Mouse (Mus musculus) c-Kit-positive CD71-positive TER-119-negative erythroid progenitor cells, embryonic 14.5 days (primary cell): Measurements from ENCODE around the gene Scube2.

Source experiments
- DNase-seq: peaks from one replicate; pipeline ENCODE4 v3.0.0-alpha.2; 2013; ENCODE audit warnings: low read depth

The Scube2 gene

DNA sequence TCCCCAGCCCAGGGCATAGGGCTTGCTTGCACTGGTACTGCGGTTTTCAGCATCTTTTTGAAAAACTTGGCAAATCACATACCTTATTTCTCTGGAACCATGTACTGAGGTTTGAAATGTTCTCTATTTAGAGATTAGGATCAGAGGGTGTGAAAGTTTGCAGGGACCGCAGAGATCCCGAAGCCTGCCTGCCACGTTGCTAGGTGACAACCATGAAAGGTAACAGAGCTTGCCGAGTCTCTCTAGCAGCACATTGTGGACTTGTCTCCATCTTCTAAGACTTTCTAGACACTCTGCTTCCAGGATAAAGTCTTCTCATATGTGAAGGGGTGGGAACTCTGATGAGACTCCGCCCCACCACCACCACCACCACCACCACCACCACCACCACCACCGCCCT is 13.5 kb downstream of the Scube2 start:
- DNase-seq: no peak

DNA sequence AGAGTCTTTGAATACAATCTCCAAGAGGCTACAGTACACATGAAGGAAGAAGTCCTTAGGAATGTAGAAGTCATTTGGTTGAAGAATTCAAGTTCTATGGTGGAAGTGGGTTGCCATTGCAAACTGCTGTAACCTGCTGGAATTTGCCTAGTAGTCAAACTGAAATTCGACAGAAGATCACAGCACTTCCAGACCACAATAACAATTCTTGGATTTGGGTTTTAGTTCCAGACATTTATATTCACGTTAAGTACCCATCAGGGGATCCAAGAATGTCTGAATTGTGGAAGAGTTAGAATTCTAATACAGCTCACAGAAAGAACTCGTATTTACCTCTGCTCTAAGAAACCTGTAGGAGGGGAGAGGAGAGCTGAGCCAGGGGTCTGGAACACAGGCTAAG is 14.9 kb downstream of the Scube2 start:
- DNase-seq: no peak

DNA sequence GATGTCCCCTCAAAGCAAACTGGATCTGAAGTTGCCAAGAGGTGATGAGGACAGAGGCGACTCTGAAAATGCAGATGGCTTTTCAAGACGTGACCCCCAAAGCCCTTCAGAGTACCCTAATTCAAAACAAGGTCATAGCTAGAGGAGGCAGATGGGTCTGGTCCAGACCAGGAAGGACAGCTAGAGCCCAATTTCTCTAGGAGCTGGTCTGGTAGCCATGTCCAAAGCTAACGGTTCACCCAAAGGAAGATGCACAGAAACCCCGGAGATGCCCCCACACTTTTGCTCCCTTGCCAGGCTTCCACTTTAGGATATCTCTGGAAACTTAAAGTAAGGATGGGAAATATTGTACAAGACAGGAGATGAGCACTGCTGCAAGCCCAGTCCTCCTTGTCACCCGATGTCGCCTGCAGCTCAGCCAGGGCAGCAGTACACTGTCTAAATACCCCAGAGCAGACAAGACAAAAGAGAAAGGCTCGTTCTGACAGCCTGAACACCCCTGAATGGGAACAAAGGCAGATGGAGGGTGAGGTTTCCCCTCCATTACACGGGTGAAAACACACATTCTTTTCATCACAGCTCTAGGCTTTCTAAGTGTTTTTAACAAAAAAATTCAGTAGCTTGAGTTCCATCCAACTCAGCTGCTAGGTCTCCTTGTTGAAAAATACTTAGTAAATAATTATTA is 15.6 kb downstream of the Scube2 start:
- DNase-seq: no peak

DNA sequence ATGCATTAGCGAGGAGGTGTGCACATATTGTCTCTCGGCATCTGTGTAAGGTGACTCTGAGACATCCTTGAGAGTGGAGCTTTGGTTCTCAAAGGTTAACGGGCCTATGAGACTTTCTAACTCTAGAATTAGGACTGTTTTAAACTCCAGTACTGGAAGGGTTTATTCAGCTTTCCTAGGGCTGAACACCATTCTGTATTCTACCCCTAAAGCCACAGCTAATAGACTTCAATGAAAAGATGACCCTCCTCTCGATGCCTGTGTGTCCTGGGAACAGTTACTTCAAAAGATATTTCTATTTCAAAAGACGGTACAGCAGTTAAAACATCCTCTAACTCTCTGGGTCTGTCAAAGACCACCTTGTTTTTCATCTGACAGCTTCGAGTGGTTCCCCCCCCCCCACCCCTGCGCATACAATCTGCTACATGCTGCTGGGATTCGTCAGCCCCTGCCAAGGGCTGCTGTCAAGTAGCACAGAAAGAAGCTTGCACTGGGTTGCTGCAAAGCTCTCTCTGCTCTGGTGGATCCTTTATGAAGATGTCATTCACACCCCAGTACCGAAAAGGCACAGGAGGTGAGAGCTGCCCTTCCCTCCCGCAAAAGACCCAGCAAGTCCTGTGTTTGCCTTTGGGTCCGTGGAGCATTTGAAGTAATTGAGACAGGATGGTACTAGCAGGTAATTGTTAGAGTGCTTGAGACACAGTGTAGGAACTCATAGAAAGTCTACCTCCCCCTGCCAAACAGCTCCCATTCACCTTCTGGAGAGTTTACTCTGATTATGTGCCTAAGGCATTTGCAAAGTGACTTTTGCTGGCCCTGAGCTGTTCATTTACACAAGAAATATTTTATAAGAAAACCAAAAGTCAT is 16.4 kb downstream of the Scube2 start:
- no peak for DNase-seq

DNA sequence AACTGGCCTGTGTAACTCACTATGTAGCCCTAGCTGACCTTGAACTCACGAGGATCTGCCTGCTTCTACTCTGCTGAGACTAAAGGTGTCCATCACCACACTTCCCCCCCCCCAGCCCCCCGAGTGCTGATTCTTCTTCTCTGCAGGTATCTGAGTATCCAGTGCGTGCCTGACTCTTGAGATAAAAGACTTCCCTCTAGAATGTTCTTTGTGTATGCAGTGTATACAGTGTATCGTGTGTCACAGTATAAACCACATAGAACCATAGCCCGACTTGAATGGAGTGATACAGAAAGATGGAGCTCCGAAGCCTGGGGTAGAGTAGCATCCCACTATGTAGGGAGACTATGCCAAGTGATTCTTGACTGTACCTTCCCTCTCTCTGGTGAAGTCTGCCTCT is 21.4 kb downstream of the Scube2 start:
- DNase-seq: no peak

DNA sequence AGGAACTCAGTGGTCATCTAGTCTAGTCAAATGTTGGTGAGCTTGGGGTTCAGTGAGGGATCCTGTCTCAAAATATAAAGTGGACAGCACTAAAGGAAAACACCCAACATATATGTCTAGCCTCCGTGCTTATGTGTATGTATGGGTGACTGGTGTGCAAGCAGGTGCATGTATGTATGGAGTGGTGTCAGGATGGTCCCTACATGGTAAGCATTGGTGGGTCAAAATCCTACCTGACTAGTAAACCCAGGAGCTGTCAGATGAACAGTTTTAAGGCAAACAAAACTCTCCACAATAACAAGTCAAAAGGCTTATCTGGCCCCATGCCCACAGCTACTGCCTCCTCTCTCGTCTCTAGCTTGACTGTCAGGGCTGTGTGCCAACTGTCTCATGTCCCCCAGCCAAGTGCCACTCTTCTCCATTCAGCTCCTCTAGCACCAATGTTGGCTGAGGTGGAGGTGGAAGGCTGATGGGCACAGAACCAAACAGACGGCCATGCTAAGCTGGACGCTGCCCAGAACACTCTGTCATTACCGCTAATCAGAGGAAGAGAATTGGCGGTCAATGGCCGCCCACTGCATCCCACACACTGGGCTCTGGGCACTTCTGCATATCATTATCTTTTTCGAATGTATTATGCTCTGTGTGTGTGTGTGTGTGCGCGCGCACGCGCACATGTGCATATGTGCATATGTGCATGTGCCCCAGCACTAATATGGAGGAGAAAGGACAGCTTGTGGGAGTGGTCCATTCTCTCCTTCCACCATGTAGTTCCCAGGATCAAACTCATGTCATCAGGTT is 23.7 kb downstream of the Scube2 start:
- no peak for DNase-seq

DNA sequence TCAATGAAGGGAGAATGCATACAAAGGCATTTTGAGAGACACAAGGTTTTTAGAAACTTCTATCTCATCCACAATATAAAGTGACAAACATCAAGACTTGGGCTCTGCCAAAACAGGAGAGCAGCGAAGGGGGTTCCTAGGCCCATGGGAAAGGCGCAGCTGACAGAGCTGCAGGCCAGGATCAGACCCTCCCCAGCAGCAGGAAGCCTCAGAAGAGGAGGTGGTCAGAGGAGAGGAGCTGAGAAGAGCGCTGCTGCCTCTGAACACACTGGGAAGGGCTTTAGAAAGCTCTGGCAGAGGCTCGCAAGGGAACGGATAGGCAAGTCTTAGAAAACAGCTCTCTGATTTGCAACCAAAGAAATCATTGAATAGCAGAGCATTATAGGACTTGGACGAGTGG is 24.4 kb downstream of the Scube2 start:
- no peak for DNase-seq

DNA sequence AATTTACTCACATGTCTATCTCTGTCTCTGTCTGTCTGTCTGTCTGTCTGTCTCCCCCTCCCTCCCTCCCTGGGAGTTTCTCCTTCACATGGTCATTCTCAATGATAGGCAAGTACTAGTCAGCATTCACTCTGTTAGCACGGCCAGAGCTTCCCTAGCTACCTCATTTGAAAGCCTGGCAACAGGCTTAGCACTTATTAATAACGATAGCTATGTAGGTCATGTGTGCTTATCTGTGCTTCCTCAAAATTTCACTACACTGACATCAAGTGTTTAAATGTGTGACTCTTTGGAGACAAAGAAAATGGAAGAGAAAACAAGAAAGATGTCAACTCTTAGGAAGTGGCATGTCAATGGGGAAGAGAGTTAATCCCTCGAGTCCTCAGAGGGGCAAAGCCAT is 26.9 kb downstream of the Scube2 start:
- no peak for DNase-seq

DNA sequence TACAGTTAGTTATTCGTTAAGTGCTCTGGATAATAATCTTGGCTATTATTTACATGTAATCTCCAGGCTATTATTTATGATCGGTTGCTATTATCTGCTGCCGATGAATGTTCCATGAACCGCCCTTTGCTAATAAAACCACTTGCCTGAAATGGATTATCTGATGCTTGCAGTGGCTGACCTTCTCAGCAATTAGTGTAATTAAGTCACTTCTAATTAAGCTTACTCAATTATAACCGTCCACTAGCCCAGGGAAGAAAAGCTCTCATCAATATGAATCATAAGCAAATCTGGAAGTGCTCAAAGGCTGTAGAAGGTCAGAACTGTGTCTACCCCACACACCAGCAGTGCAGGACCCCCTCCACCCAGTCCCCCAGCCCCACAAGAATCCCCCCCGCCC is 27.8 kb downstream of the Scube2 start:
- DNase-seq: no peak

DNA sequence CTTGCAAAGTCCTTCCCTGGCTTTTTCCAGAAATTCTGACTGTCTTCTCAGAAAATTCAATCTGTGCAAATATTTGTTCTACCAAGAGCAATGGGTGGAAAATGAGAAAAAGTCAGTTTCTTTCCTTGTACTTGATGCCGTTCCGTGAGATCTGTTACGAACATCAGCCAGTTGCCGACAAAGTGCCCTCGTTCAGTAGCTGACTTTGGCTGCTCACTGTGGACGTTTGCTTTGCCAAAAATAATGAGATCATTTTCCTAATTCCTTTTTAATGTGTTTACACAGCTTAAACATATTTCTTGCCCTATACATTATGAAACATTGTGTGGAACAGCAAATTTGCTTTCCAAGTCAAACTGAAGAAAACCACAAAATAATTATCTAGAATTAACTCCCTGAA is 30.6 kb downstream of the Scube2 start:
- DNase-seq: no peak

DNA sequence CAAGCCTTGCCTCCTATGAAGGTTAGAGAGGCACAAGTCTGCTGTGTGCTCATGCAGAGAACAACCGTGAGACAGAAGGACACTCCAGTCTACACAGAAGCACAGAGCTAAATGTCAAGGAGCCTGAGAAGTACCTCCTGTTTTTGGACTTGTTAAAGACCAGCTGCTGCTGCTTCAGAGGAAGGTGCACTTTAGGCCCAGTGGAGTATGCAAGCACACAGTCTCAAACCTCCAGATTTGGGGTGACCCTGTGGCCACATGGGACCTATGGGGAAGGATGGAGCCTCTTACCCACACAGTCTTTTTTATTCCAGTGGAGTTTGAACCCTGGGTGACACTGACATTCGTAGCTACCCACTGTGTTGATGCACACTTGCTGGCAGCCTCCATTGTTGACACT is 34.1 kb downstream of the Scube2 start:
- no peak for DNase-seq

DNA sequence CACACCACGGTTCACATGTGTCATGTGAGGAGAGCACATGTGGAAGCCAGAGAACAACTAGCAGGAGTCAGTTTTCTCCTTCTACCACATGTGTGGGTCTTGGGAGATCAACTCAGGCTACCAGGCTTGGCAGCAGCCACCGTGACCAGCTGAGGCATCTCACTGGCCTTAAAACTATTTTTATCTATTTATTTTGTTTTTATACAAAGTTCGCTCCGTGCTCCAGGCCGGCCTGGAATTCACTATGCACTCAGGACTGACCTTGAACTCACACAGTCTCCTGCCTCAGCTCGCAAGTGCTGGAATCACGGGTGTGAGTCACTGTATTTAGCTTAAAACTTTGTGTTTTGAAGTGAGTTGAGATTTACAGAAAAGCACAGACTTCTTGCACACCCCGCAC is 38.6 kb downstream of the Scube2 start:
- no peak for DNase-seq

DNA sequence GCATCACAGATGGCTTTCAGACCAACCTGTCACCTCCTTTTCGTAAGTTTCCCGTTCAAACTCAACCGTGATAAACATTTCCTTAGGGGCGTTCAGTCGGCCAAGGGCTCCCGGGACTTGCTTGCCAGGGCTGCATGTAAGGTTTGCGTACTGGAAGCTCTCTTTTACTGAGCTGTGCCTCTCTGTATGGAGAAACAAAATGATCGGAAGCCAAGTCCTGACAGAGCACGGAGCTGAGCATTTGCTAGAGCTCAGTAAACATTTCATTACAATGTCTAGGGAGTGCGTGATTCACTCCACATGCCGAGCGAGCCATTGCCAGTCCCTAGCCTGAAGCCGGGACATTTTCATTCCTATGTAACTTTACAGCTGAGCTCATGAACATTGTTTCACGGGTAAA is 40.2 kb downstream of the Scube2 start:
- DNase-seq: no peak

DNA sequence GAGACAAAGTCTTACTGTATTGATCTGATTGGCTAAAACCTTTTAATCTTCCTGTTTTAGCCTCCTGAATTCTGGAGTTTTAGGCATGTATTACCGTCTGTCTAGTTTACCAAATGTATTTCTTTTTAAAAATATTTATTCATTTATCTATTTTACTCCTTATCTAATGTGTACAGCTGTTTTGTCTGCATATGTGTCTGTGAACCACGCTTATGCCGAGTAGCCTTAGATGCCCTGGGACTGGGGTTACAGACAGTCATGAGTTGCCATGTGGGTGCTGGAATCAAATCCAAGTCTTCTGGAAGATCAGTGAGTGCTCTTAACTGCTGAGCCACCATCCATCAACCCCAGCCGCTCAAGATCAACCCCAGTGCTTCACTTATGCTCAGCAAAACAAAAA is 46.9 kb downstream of the Scube2 start:
- DNase-seq: peak; percentile 29

DNA sequence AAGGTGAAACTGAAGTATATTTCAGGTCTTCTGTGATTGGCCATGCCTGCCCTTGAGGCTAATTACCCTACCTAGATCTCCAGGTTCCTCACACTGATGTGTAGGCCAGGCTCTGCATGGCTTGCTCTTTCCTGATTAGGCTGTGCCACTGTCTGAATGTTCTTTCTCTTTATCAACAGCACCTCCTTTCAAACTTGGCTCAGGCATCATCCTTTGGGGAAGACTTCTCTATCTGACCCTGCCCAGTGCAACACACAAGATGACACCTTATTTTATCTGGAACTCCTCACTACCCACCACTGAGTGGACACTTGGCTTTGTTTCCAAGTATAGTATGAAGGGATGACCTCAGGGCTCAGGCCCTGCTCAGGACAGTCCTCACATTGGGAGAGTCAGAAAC is 47.5 kb downstream of the Scube2 start:
- peak; percentile 48 for DNase-seq

DNA sequence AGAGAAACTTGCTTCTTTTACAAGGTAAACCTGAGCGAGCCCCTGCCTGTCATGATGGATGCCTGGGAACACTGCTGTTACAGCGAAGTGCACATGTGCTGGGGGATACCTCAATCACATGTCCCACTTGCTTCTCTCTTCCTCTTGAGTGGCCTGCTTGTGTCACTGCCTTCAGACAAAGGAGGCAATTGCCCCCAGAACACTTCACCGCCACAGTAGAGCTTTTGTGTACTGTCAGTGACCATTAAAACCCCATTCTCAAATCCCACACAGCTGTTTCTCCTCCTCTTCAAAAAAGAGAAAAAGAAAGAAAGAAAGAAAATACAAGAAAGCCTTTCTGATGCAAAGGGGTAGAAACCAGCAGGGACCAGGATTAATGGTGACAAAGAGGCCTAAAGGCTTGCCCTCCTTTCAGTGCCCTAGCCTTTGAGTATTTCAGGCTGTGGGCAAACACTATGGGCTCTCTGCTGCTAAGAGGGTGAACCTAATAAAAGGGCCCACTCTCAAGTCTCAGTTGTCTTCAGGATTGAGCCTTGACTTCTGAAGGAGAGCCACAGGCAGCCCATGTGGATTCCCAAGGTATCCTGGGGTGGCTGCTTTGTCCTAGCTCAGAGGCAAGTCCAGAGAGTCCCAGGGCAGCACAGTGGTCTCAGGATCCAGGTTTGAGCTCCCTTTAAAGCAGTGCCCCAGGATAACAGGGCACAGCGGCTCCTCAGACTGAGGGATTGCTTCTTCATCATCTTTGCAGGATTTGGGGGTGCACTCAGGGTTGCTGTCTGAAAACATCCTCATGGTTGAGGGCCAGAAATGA is 51.9 kb downstream of the Scube2 start:
- DNase-seq: no peak

DNA sequence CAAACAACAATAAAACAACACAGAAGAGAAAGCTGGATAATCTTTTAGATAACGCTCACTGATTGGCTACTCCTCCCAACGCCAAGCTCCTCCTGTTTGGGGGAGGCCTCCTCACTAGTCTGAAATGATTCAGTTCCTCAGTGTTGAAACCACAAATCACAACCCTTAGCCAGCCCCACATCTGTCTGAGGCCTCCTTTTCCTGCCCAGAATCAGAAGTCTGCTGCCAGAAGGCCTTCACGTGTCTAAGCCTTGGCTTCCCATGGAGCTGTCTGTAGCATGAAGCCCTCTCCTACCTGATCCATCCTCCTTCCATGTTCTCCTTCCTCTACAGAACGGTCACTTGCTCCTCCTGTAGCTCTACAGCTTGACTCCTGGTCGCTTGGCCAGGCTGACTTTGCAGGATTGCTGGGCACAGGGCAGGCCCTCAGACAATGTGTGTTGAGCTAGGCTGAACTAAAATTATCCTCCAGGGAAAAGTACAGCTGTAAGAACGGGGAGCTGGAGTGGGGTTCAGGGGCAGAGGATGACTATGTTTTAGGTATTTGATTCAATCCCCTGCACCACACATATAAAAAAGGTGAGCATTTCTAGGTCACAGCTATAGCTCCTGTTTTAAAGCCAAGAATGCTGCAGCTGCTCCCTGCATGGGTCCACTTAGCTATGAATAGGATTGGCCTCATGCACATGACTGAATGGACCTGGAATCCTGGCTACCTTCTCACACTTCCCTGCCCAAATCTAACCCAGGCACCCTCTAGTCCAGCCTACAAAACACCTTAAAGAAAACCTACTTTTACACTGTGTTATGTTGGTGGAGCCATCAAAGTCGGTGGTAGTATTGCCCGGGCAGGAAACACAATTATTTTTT is 57.6 kb downstream of the Scube2 start:
- DNase-seq: no peak

DNA sequence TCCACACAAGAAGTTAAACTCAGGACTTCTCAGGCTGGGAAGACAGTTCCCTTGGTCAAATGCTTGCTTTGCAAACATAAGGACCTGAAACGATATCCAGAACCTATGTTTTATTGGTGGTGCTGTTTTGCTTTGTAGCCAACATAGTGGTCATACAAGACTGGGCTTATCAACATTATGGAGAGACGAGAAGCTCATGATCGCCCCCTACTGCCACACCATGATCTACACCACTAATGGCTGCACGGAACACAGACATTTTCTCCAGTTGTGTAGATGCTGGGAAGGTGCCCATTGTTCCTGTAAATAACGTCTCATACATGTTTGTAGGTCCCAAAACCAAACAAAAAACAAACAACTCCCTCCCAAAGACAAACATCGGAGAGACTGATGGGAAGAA is 60.6 kb downstream of the Scube2 start:
- DNase-seq: no peak

DNA sequence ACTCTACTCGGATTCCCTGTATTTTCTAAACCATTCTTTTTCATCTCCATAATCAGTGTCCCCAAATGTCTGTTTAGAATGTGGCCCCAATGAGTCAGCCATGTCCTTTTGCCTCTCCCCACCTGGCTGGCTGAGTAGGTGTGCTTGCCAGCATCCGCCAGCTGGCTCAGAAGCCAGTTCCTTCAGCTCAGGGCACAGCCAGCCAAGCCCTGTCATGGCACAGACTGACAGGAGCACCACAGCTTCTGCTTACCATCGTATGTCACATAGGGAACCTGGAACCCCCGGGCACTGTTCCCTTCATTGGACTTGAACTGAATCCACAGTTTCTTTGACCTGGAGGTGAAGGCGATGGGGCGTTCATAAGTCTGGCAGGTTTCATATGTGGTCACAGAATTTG is 61.1 kb downstream of the Scube2 start:
- no peak for DNase-seq

DNA sequence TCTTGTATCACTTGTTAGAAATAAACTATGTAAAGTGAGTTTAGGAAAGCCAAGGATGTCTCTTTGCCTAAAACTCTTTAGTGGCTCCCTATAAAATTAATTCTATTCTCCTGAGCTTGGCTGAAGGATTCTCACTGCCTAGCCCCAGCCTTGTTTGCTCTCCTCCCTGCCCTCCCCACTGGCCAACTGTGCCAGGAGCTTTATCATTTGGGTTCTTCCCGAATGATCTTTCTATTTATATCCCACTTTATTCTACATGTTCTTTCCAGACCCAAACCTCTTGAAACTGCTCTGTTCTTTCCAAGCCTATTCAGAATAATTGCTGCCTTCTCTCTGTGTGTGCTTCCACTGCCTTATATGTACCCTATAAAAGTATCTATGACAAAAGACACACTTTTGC is 62.0 kb downstream of the Scube2 start:
- no peak for DNase-seq

DNA sequence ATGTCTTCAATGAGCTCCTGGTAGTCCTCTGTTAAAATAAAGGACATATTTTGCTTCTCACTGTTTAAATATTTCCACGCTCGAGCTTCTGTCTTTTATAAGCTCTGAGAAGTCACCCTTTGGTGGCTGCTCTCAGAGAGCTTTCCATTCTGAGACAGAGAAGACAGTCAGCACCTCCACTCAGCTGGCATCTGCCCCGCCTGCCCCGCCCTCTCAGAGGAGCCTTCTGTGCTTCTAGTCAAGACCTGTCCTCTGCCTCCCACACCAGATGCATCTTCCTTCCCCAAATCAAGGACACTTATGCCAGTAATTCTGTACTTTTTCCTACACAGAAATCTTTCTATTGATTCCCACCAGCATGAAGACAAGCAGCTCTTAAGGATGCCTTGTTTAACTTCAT is 64.9 kb downstream of the Scube2 start:
- no peak for DNase-seq
